Mouse (Mus musculus) lung, embryonic 16.5 days (tissue): ENCODE measurements around the gene Flii. TPM values are rescaled to one million over a fixed set of nuclear protein-coding genes. Genes with fewer than 3 reads are reported as not detected.
A peak's percentile ranks its signal among the peaks of the same experiment; 100 is the strongest.

ENCODE experiments used
- ATAC-seq: fragments of 200-750 bp; cut with Nextera tagmentation; 2 replicates; pipeline ENCODE4 v1.8.0; 2017; ENCODE audit warnings: low read depth, mild to moderate bottlenecking, moderate library complexity
- H3K27ac ChIP-seq: fragments of 300-500 bp; sonication (generic); 2 replicates; pipeline ENCODE4 v1.5.1; 2014; ENCODE audit warnings: mild to moderate bottlenecking, control low read depth, low read length
- H3K27me3 ChIP-seq: fragments of 300-500 bp; sonication (generic); 2 replicates; pipeline ENCODE4 v1.6.1; 2014; ENCODE audit warnings: low read depth, low read length, mixed read lengths; ENCODE audit not compliant: control insufficient read depth, insufficient read depth
- H3K36me3 ChIP-seq: fragments of 300-500 bp; sonication (generic); 2 replicates; pipeline ENCODE4 v1.6.1; 2014; ENCODE audit warnings: low read length; ENCODE audit not compliant: control insufficient read depth, insufficient read depth
- H3K4me1 ChIP-seq: fragments of 300-500 bp; sonication (generic); replicated peaks from 2 replicates; pipeline ENCODE4 v1.6.1; 2014; ENCODE audit warnings: low read length, mixed read lengths; ENCODE audit not compliant: control insufficient read depth, insufficient read depth
- H3K4me2 ChIP-seq: fragments of 300-500 bp; sonication (generic); 2 replicates; pipeline ENCODE4 v1.6.1; 2014; ENCODE audit warnings: low read depth, low read length, control low read depth
- H3K4me3 ChIP-seq: fragments of 300-500 bp; sonication (generic); 2 replicates; pipeline ENCODE4 v1.5.1; 2014; ENCODE audit warnings: mild to moderate bottlenecking, low read length, control low read depth
- H3K9ac ChIP-seq: fragments of 300-500 bp; sonication (generic); 2 replicates; pipeline ENCODE4 v1.6.1; 2014; ENCODE audit warnings: low read length, control low read depth
- H3K9me3 ChIP-seq: fragments of 300-500 bp; sonication (generic); 2 replicates; pipeline ENCODE4 v1.6.1; 2016; ENCODE audit warnings: low read length; ENCODE audit not compliant: control insufficient read depth
- WGBS: fragments of 180-500 bp; shearing (Covaris S2); extraction: QIAGEN DNeasy Blood & Tissue Kit; methylation state at CpG from one replicate; pipeline ENCODE4 v1.1.7; 2014; 5-methylcytosine and 5-hydroxymethylcytosine counted together
- polyA plus RNA-seq: library from polyadenylated mRNA; unstranded; fragments of >200 nt; fragmentation: Nextera tagmentation; extraction: Ambion mirVana; gene quantifications from 2 replicates; pipeline ENCODE4 v1.2.1, GENCODE M21; 2015

Gene Flii
- polyA plus RNA-seq, 1 experiment from 2014 or later: 90.8 TPM

DNA sequence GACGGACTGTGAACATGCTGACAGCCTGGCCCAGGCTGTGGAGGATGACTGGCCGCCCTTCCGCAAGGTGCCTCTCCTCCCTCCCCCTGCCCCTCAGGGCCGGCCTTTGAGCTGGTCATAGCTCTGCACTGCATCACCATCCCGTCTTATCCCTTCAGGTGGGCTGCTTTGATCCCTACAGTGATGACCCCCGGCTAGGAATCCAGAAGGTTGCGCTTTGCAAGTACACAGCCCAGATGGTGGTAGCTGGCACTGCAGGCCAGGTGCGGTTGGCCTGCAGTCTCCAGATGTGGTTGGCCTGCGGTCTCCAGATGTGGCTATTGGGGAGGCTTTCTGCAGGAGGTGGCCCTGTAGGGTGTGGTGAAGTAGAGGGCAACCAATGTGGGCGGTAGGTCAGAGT, 18.4 kb downstream of the Flii start:
- no peak for ATAC-seq
- WGBS: 90% methylated on average over 10 of the region's 10 CpGs

DNA sequence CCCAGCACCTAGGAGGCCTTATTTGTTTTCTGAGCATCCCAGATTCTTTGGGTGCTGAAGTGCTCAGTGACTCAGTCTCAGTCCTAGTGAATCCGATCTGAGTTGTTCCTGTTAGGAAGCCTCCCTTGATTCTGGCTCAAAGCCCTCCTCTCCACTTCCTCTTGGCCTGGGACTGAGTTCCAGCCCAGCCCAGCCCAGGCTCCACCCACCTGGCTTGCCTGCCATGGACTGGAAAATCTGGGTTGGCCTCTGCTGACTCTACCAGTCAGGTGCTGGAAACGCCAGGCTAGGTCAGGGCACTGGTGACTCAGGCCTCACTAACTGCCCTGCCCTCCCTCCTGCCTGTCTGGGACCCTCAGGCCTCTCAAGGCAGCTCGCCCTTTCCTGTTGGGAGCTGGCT, 19.4 kb downstream of the Flii start:
- H3K4me3 ChIP-seq: no peak overlapping the region
- H3K4me2 ChIP-seq: no peak overlapping the region
- no peak overlapping the region for H3K9ac ChIP-seq
- no peak overlapping the region for H3K27ac ChIP-seq
- peaks cover 51% of the 10 kb centered on the region for H3K36me3 ChIP-seq
- H3K9me3 ChIP-seq: no peaks in the 10 kb centered on the region
- WGBS: 56% methylated on average over 3 of the region's 3 CpGs
- H3K27me3 ChIP-seq: no peaks in the 10 kb centered on the region
- peaks cover 3% of the 10 kb centered on the region; the same call in 1 of the 2 replicates for H3K4me1 ChIP-seq
- ATAC-seq: peak; percentile 12; the same call in 1 of the 2 replicates

More for the DNA sequence above, 18.4 kb downstream of the Flii start:
- no peaks in the 10 kb centered on the region for H3K27me3 ChIP-seq
- peaks cover 58% of the 10 kb centered on the region for H3K36me3 ChIP-seq
- H3K4me3 ChIP-seq: no peak overlapping the region
- H3K27ac ChIP-seq: no peak overlapping the region
- no peaks in the 10 kb centered on the region for H3K9me3 ChIP-seq
- no peak overlapping the region for H3K9ac ChIP-seq
- H3K4me2 ChIP-seq: no peak overlapping the region
- peaks cover 3% of the 10 kb centered on the region; the same call in 1 of the 2 replicates for H3K4me1 ChIP-seq

DNA sequence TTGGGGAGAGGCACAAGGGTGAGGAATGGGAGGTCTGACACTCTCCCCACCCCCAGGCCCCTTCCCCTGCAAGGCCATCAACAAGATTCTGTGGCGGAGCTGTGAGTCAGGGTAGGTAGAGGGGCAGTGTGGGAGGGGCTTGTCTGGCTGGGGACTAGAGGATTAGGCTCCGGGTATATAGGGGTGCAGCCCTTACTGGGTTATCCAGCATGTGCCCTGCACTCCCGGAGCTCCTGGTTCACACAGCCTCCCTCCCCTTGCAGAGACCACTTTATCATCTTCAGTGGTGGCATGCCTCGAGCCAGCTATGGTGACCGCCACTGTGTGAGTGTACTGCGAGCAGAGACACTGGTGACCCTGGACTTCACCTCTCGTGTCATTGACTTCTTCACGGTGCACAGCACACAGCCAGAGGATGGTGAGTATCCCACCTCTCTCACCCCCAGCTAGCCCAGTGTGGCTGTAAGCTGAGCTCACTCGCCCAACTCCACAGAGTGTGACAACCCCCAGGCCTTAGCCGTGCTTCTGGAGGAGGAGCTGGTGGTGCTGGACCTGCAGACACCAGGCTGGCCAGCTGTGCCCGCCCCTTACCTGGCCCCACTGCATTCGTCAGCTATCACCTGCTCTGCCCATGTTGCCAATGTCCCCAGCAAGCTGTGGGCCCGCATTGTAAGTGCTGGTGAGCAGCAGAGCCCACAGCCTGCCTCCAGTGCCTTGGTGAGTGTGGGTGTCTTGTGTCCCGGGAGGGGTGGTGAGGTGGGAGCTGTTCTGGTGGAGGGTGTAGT, 20.2 kb downstream of the Flii start:
- 84% methylated on average over 14 of the region's 14 CpGs for WGBS
- Histone ChIP-seq H3K4me2 (no peak overlapping the region), H3K9me3 (no peaks in the 10 kb centered on the region), H3K27ac (no peak overlapping the region), H3K27me3 (no peaks in the 10 kb centered on the region), H3K36me3 (peaks cover 43% of the 10 kb centered on the region), H3K4me3 (no peak overlapping the region), H3K4me1 (peaks cover 3% of the 10 kb centered on the region; the same call in 1 of the 2 replicates), H3K9ac (no peak overlapping the region)
- no peak for ATAC-seq

DNA sequence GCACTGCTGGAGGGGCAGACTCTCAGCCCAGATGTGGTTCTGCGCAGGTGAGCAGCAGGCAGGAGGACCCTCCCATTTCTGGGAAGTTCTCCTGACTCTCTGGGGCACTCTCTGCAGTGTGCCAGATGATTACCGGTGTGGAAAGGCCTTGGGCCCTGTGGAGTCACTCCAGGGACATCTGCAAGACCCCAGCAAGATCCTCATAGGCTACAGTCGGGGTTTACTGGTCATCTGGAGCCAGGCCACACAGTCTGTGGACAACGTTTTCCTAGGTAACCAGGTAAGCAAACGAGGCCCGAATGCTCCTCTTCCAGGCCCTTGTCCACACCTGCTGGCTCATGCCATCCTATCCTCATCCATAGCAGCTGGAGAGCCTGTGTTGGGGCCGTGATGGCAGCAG, 21.0 kb downstream of the Flii start:
- WGBS: 87% methylated on average over 7 of the region's 7 CpGs
- no peak for ATAC-seq
- no peak overlapping the region for H3K4me3 ChIP-seq

DNA sequence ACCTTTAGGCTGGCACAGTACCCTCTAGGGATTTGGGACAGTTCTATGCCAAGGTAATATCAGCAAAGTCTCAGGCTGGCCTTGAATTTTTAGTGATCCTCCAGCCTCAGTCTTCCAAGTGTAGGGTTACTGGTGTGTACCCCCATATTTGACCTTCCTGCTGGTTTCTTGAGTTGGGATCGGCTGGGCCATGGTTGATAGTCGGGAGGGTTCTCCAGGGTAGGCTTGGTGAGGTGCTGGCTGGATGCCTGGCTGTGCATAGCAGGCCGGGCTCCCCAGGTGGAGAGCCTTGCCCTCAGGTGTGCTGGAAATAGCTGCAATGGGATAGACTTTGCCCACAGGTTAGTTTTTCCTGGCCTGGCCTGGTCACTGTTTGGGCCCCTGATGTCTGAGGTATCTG, 21.8 kb downstream of the Flii start:
- H3K9ac ChIP-seq: no peak overlapping the region
- peaks cover 34% of the 10 kb centered on the region for H3K36me3 ChIP-seq
- H3K27ac ChIP-seq: no peak overlapping the region
- H3K4me2 ChIP-seq: no peak overlapping the region
- H3K4me3 ChIP-seq: no peak overlapping the region
- ATAC-seq: no peak
- 79% methylated on average over 3 of the region's 3 CpGs for WGBS
- H3K9me3 ChIP-seq: no peaks in the 10 kb centered on the region
- H3K27me3 ChIP-seq: no peaks in the 10 kb centered on the region
- peaks cover 15% of the 10 kb centered on the region for H3K4me1 ChIP-seq

More for the DNA sequence above, 21.0 kb downstream of the Flii start:
- no peak overlapping the region for H3K4me2 ChIP-seq
- H3K27me3 ChIP-seq: no peaks in the 10 kb centered on the region
- no peak overlapping the region for H3K27ac ChIP-seq
- H3K4me1 ChIP-seq: peaks cover 7% of the 10 kb centered on the region
- H3K36me3 ChIP-seq: peaks cover 41% of the 10 kb centered on the region
- no peaks in the 10 kb centered on the region for H3K9me3 ChIP-seq
- H3K9ac ChIP-seq: no peak overlapping the region

DNA sequence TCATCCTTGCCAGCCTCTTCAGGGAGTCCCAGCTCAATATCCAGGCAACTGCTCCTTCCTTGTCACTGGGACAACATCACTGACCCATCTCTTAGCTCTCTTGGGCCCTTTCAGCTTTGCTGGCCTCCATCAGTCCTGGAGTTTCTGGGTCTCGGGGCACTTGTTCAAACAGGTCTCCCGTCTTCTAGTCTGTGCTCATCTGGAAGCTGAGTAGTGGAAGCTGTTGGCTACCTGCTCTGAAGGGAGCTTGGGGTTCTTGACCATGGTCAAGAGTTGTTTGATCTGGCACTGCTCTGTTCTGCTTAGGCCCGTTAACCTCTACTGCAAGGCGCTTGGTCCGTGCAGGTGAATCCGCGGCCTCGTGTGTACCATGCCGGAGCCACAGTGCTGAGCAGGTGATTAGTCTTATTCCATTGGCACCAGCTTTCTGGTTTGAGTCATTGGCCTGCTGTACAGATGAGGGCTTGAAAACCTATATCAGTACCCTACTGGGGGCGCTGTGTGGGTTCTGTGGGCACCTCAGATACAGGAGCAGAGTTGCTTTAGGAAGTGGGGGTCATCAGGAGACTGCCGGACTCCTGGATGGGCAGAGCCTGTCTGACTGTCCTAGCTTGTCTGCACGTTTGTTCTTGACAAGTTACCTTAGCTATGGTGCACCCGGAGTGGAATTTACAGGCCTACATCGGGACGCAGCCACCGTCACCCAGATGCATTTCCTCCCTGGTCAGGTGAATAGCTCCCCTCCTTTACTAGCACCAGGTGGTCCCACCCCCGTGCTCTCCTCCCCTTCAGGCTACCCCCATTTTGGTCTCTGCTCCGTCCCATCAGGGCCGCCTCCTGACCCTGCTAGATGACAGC, 22.8 kb downstream of the Flii start:
- peaks cover 16% of the 10 kb centered on the region for H3K4me1 ChIP-seq
- no peak overlapping the region for H3K4me2 ChIP-seq
- no peak overlapping the region for H3K27ac ChIP-seq
- no peaks in the 10 kb centered on the region for H3K27me3 ChIP-seq
- no peaks in the 10 kb centered on the region for H3K9me3 ChIP-seq
- H3K9ac ChIP-seq: no peak overlapping the region
- ATAC-seq: no peak
- 90% methylated on average over 19 of the region's 19 CpGs for WGBS
- H3K36me3 ChIP-seq: peaks cover 25% of the 10 kb centered on the region
- no peak overlapping the region for H3K4me3 ChIP-seq

DNA sequence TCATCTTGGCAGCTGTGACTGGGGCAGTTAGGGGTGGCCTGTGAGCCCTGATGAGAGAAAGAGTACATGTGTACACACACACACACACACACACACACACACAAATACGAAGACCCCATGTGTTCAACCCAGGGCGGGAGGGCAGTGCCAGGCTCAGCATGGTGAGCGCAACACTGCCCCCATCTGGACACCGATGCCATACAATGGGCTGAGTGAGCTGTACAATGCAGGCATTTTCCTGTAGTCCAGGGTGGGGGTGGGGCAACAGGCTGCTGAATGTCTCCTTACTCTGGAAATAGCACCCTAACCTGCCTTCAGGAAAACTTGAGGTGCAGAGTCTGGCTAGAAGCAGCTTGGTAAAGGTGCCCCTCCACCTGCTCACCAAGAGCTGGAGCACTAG, 23.9 kb downstream of the Flii start:
- Histone ChIP-seq H3K4me3 (no peak overlapping the region), H3K36me3 (peaks cover 16% of the 10 kb centered on the region), H3K4me2 (no peak overlapping the region), H3K27me3 (no peaks in the 10 kb centered on the region), H3K4me1 (peaks cover 22% of the 10 kb centered on the region), H3K27ac (no peak overlapping the region), H3K9me3 (no peaks in the 10 kb centered on the region), H3K9ac (no peak overlapping the region)
- no peak for ATAC-seq
- 43% methylated on average over 4 of the region's 4 CpGs for WGBS

DNA sequence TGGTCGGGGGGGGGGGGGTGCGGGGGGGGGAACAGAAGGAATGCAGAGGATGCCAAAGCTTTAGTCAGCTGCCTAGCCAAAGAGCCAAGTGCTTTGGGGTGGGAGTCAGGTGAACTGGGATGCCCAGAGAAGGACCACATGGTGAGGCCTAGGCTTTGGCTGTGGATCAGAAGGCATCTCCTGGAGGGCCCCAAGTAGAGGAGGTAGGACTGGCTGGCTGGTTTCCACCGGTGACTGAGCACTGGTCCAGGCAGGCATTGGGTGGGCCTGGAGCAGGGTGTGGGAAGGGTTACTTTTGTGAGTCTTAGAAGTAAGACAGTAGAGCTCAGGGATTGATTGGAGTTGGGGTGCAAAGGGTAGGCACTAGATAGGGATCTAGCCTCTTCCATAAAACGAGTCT, 25.5 kb downstream of the Flii start:
- no peak for ATAC-seq
- Histone ChIP-seq H3K9ac (no peak overlapping the region), H3K27ac (no peak overlapping the region), H3K27me3 (no peaks in the 10 kb centered on the region), H3K4me1 (peaks cover 19% of the 10 kb centered on the region), H3K4me2 (no peak overlapping the region), H3K4me3 (no peak overlapping the region), H3K36me3 (peaks cover 9% of the 10 kb centered on the region), H3K9me3 (no peaks in the 10 kb centered on the region)
- WGBS: 72% methylated on average over 3 of the region's 4 CpGs
